Mouse (Mus musculus) embryonic facial prominence, embryonic 15.5 days (tissue): ENCODE measurements around the gene Olfr180. TPM values are rescaled to one million over a fixed set of nuclear protein-coding genes. Genes with fewer than 3 reads are reported as not detected.

Experiments
- ATAC-seq: fragments of 200-750 bp; cut with Nextera tagmentation; 2 replicates; pipeline ENCODE4 v1.8.0; 2017; ENCODE audit warnings: low read depth, moderate TSS enrichment; ENCODE audit not compliant: insufficient number of reproducible peaks, low FRiP score, low TSS enrichment
- H3K27ac ChIP-seq: fragments of 300-500 bp; sonication (generic); replicated peaks from 2 replicates; pipeline ENCODE4 v1.5.1; 2015; ENCODE audit warnings: mild to moderate bottlenecking, inconsistent platforms
- H3K27me3 ChIP-seq: fragments of 300-500 bp; sonication (generic); 2 replicates; pipeline ENCODE4 v1.6.1; 2015; ENCODE audit warnings: inconsistent platforms
- H3K36me3 ChIP-seq: fragments of 300-500 bp; sonication (generic); 2 replicates; pipeline ENCODE4 v1.6.1; 2015; ENCODE audit warnings: mild to moderate bottlenecking, inconsistent platforms
- H3K4me1 ChIP-seq: fragments of 300-500 bp; sonication (generic); 2 replicates; pipeline ENCODE4 v1.6.1; 2015; ENCODE audit warnings: inconsistent platforms
- H3K4me2 ChIP-seq: fragments of 300-500 bp; sonication (generic); replicated peaks from 2 replicates; pipeline ENCODE4 v1.6.1; 2015; ENCODE audit warnings: mild to moderate bottlenecking, inconsistent platforms
- H3K4me3 ChIP-seq: fragments of 300-500 bp; sonication (generic); replicated peaks from 2 replicates; pipeline ENCODE4 v1.5.1; 2015; ENCODE audit warnings: mild to moderate bottlenecking, inconsistent platforms
- H3K9ac ChIP-seq: fragments of 300-500 bp; sonication (generic); 2 replicates; pipeline ENCODE4 v1.6.1; 2015; ENCODE audit warnings: inconsistent platforms
- H3K9me3 ChIP-seq: fragments of 300-500 bp; sonication (generic); replicated peaks from 2 replicates; pipeline ENCODE4 v1.6.1; 2016; ENCODE audit warnings: inconsistent platforms
- WGBS: fragments of 180-500 bp; shearing (Covaris S2); methylation state at CpG from one replicate; pipeline ENCODE4 v1.1.7; 2015; 5-methylcytosine and 5-hydroxymethylcytosine counted together
- polyA plus RNA-seq: library from polyadenylated mRNA; unstranded; fragments of >200 nt; fragmentation: Nextera tagmentation; extraction: Ambion mirVana; gene quantifications from 2 replicates; pipeline ENCODE4 v1.2.1, GENCODE M21; 2015

Gene Olfr180
- not detected in 2 replicates for polyA plus RNA-seq

GRCm38 (mm10) chr16:58929292-58929691 is at the start of gene Olfr180:
Gene Olfr180, minus strand, starts transcription at chr16:58929392.
- 79% methylated on average over 4 of the region's 4 CpGs for WGBS
- no peak for ATAC-seq
- Histone ChIP-seq H3K9ac (no peak within 1 kb of the TSS), H3K4me2 (no peak within 1 kb of the TSS), H3K4me1 (no peaks in the 10 kb centered on the region), H3K36me3 (no peaks in the 10 kb centered on the region), H3K27ac (no peak within 1 kb of the TSS), H3K9me3 (no peaks in the 10 kb centered on the region), H3K27me3 (no peaks in the 10 kb centered on the region), H3K4me3 (no peak within 1 kb of the TSS)

- no peak within 1 kb of the TSS for H3K4me2 ChIP-seq
- 52% methylated on average over 1 of the region's 1 CpGs for WGBS
- H3K27me3 ChIP-seq = no peaks in the 10 kb centered on the region
- H3K9ac ChIP-seq = no peak within 1 kb of the TSS
- no peak for ATAC-seq
- no peak within 1 kb of the TSS for H3K27ac ChIP-seq
- H3K4me1 ChIP-seq = no peaks in the 10 kb centered on the region
- no peaks in the 10 kb centered on the region for H3K36me3 ChIP-seq
- no peaks in the 10 kb centered on the region for H3K9me3 ChIP-seq
- H3K4me3 ChIP-seq = no peak within 1 kb of the TSS
Measured at GRCm38 (mm10) chr16:58928655-58929054, 537 bp downstream of the Olfr180 start, which contains the start of gene Olfr181. Gene Olfr181, minus strand, starts transcription at chr16:58928755.

GRCm38 (mm10) chr16:58891963-58892362 is 37.2 kb downstream of the Olfr180 start, which contains the start of gene Olfr178:
Gene Olfr178, minus strand, starts transcription at chr16:58892063.
- Histone ChIP-seq H3K4me3 (no peak within 1 kb of the TSS), H3K27ac (no peak within 1 kb of the TSS), H3K36me3 (no peaks in the 10 kb centered on the region), H3K27me3 (no peaks in the 10 kb centered on the region), H3K4me1 (no peaks in the 10 kb centered on the region), H3K9me3 (no peaks in the 10 kb centered on the region), H3K9ac (no peak within 1 kb of the TSS), H3K4me2 (no peak within 1 kb of the TSS)
- ATAC-seq = no peak
- WGBS = 85% methylated on average over 3 of the region's 3 CpGs

- no peaks in the 10 kb centered on the region for H3K9me3 ChIP-seq
- no peaks in the 10 kb centered on the region for H3K27me3 ChIP-seq
- no peak for ATAC-seq
- H3K4me1 ChIP-seq = no peaks in the 10 kb centered on the region
- no peaks in the 10 kb centered on the region for H3K36me3 ChIP-seq
- H3K4me3 ChIP-seq = no peak overlapping the region
- H3K4me2 ChIP-seq = no peak overlapping the region
- no peak overlapping the region for H3K9ac ChIP-seq
- WGBS = 89% methylated on average over 2 of the region's 2 CpGs
- no peak overlapping the region for H3K27ac ChIP-seq
Measured at GRCm38 (mm10) chr16:58884416-58884815, 44.8 kb downstream of the Olfr180 start.

GRCm38 (mm10) chr16:58874668-58875067 is 54.5 kb downstream of the Olfr180 start, which contains the start of gene Olfr177:
Gene Olfr177, minus strand, starts transcription at chr16:58874768.
- no peaks in the 10 kb centered on the region for H3K9me3 ChIP-seq
- ATAC-seq = no peak
- no peak within 1 kb of the TSS for H3K4me3 ChIP-seq
- H3K4me2 ChIP-seq = no peak within 1 kb of the TSS
- 44% methylated on average over 1 of the region's 1 CpGs for WGBS
- no peaks in the 10 kb centered on the region for H3K4me1 ChIP-seq
- no peak within 1 kb of the TSS for H3K27ac ChIP-seq
- H3K36me3 ChIP-seq = no peaks in the 10 kb centered on the region
- no peak within 1 kb of the TSS for H3K9ac ChIP-seq
- H3K27me3 ChIP-seq = no peaks in the 10 kb centered on the region

Other genes starting within 250 kb of the Olfr180 start
- gene Gpr15, start 210.3 kb downstream of the Olfr180 start, polyA plus RNA-seq = 0.19 TPM in 1 of 2 replicates, not detected in the other
- gene Cldnd1, start 201.5 kb downstream of the Olfr180 start, polyA plus RNA-seq = 128 and 131 TPM in 2 replicates
- not detected in 2 replicates for gene Olfr172, start 166.2 kb downstream of the Olfr180 start, polyA plus RNA-seq
- 0.13 TPM in 1 of 2 replicates, not detected in the other for gene Olfr173, start 129.1 kb downstream of the Olfr180 start, polyA plus RNA-seq
- gene Olfr175-ps1, start 102.6 kb downstream of the Olfr180 start, polyA plus RNA-seq = not detected in 2 replicates
- gene Olfr177, start 54.6 kb downstream of the Olfr180 start, polyA plus RNA-seq = not detected in 2 replicates
- gene Olfr178, start 37.3 kb downstream of the Olfr180 start, polyA plus RNA-seq = not detected in 2 replicates
- not detected in 2 replicates for gene Olfr181, start 637 bp downstream of the Olfr180 start, polyA plus RNA-seq
- gene Olfr183, start 66.0 kb upstream of the Olfr180 start, polyA plus RNA-seq = not detected in 2 replicates
- gene Olfr186, start 100.9 kb upstream of the Olfr180 start, polyA plus RNA-seq = 0.16 TPM in 1 of 2 replicates, not detected in the other
- not detected in 2 replicates for gene Olfr187, start 110.4 kb upstream of the Olfr180 start, polyA plus RNA-seq
- not detected in 2 replicates for gene Olfr190, start 148.6 kb upstream of the Olfr180 start, polyA plus RNA-seq
- gene Olfr191, start 160.4 kb upstream of the Olfr180 start, polyA plus RNA-seq = not detected in 2 replicates
- not detected in 2 replicates for gene Olfr193, start 182.5 kb upstream of the Olfr180 start, polyA plus RNA-seq
- gene Olfr194, start 191.7 kb upstream of the Olfr180 start, polyA plus RNA-seq = not detected in 2 replicates
- gene Olfr195, start 217.7 kb upstream of the Olfr180 start, polyA plus RNA-seq = not detected in 2 replicates
- 0.17 TPM in 1 of 2 replicates, not detected in the other for gene Olfr196, start 241.1 kb upstream of the Olfr180 start, polyA plus RNA-seq